Mouse (Mus musculus) ES-Bruce4 (cell line): Measurements from ENCODE around the gene Trabd. TPM values are rescaled to one million over a fixed set of nuclear protein-coding genes. Genes with fewer than 3 reads are reported as not detected.
A peak's percentile ranks its signal among the peaks of the same experiment; 100 is the strongest.

Source experiments
- H3K27ac ChIP-seq: 2 replicates; pipeline ENCODE4 v1.5.1; 2012; ENCODE audit warnings: low read length, inconsistent platforms; ENCODE audit not compliant: insufficient read depth
- H3K27me3 ChIP-seq: 2 replicates; pipeline ENCODE4 v1.6.1; 2012; ENCODE audit warnings: mild to moderate bottlenecking, low read length, inconsistent platforms; ENCODE audit not compliant: control insufficient read depth, poor library complexity, insufficient read depth, severe bottlenecking
- H3K36me3 ChIP-seq: 2 replicates; pipeline ENCODE4 v1.6.1; 2012; ENCODE audit warnings: inconsistent platforms, mild to moderate bottlenecking, low read length, moderate library complexity; ENCODE audit not compliant: control insufficient read depth, poor library complexity, insufficient read depth, severe bottlenecking
- H3K4me1 ChIP-seq: one replicate; pipeline ENCODE4 v1.8.1; 2011; ENCODE audit warnings: low read length; ENCODE audit not compliant: control insufficient read depth, insufficient read depth
- H3K4me3 ChIP-seq: 2 replicates; pipeline ENCODE4 v1.5.1; 2011; ENCODE audit warnings: low read depth, mild to moderate bottlenecking, low read length
- H3K9ac ChIP-seq: 2 replicates; pipeline ENCODE4 v1.6.1; 2012; ENCODE audit warnings: low read depth, mild to moderate bottlenecking, inconsistent platforms; ENCODE audit not compliant: poor library complexity, severe bottlenecking
- H3K9me3 ChIP-seq: replicated peaks from 2 replicates; pipeline ENCODE4 v1.6.1; 2012; ENCODE audit warnings: mild to moderate bottlenecking, low read length, inconsistent platforms; ENCODE audit not compliant: control insufficient read depth, poor library complexity, insufficient read depth, severe bottlenecking
- CTCF ChIP-seq: IDR thresholded peaks from one replicate; pipeline ENCODE4 v1.8.1; 2011; ENCODE audit warnings: low read depth, low read length
- EP300 ChIP-seq: IDR thresholded peaks from 2 replicates; pipeline ENCODE4 v1.6.1; 2011; ENCODE audit warnings: low read depth, low read length; ENCODE audit not compliant: insufficient read depth
- POLR2A ChIP-seq: IDR thresholded peaks from one replicate; pipeline ENCODE4 v1.8.1; 2011; ENCODE audit warnings: low read length; ENCODE audit not compliant: insufficient read depth
- polyA plus RNA-seq: library from polyadenylated mRNA; stranded (reverse); fragments of >200 nt; gene quantifications from 2 replicates; pipeline ENCODE4 v1.2.4, GENCODE M21; 2011; ENCODE audit warnings: low read depth; ENCODE audit not compliant: missing spikeins, insufficient read depth, insufficient read length

The Trabd gene
- polyA plus RNA-seq, 1 experiment, result 19.7 TPM

- H3K4me1 ChIP-seq, result no peaks in the 10 kb centered on the region
- H3K36me3 ChIP-seq, result peaks cover 30% of the 10 kb centered on the region
- H3K27ac ChIP-seq, result no peak overlapping the region
- no peak for TF ChIP-seq EP300
- TF ChIP-seq POLR2A, result no peak
- peak; percentile 43 for TF ChIP-seq CTCF
- no peak overlapping the region for H3K9ac ChIP-seq
- H3K9me3 ChIP-seq, result no peaks in the 10 kb centered on the region
- H3K27me3 ChIP-seq, result no peaks in the 10 kb centered on the region
- no peak overlapping the region for H3K4me3 ChIP-seq
Observed at GRCm38 (mm10) chr15:89110147-89110546, 35.2 kb downstream of the Trabd start.

- H3K9ac ChIP-seq, result no peak overlapping the region
- TF ChIP-seq EP300 (no peak), POLR2A (no peak), CTCF (no peak)
- no peaks in the 10 kb centered on the region for H3K4me1 ChIP-seq
- H3K9me3 ChIP-seq, result no peaks in the 10 kb centered on the region
- peaks cover 20% of the 10 kb centered on the region; the same call in 1 of the 2 replicates for H3K36me3 ChIP-seq
- no peak overlapping the region for H3K4me3 ChIP-seq
- H3K27ac ChIP-seq, result no peak overlapping the region
- no peaks in the 10 kb centered on the region for H3K27me3 ChIP-seq
Observed at GRCm38 (mm10) chr15:89118007-89118406, 43.1 kb downstream of the Trabd start.

- H3K4me3 ChIP-seq, result peak within 1 kb of the TSS; percentile 88
- TF ChIP-seq POLR2A, result no peak
- TF ChIP-seq CTCF, result no peak
- TF ChIP-seq EP300, result no peak
- H3K4me1 ChIP-seq, result no peaks in the 10 kb centered on the region
Observed at GRCm38 (mm10) chr15:89122649-89123366, 47.9 kb downstream of the Trabd start, which contains the start of gene Tubgcp6. Gene Tubgcp6, minus strand, starts transcription at chr15:89123112.

GRCm38 (mm10) chr15:89123595-89123994 lies 48.7 kb downstream of the Trabd start:
- H3K27ac ChIP-seq, result peak overlapping the region; percentile 10; the same call in 1 of the 2 replicates
- peaks cover 2% of the 10 kb centered on the region; the same call in 1 of the 2 replicates for H3K36me3 ChIP-seq
- H3K9me3 ChIP-seq, result no peaks in the 10 kb centered on the region
- TF ChIP-seq POLR2A (no peak), CTCF (peak; percentile 11), EP300 (no peak)
- H3K4me1 ChIP-seq, result no peaks in the 10 kb centered on the region
- H3K4me3 ChIP-seq, result peak overlapping the region; percentile 88
- H3K27me3 ChIP-seq, result no peaks in the 10 kb centered on the region
- peak overlapping the region; percentile 73 for H3K9ac ChIP-seq

More at GRCm38 (mm10) chr15:89122649-89123366, 47.9 kb downstream of the Trabd start, which contains the start of gene Tubgcp6:
- peak within 1 kb of the TSS; percentile 10; the same call in 1 of the 2 replicates for H3K27ac ChIP-seq
- H3K9me3 ChIP-seq, result no peaks in the 10 kb centered on the region
- no peaks in the 10 kb centered on the region for H3K27me3 ChIP-seq
- H3K36me3 ChIP-seq, result peaks cover 3% of the 10 kb centered on the region; the same call in 1 of the 2 replicates
- peak within 1 kb of the TSS; percentile 73 for H3K9ac ChIP-seq

- Histone ChIP-seq H3K4me1 (peaks cover 2% of the 10 kb centered on the region), H3K36me3 (no peaks in the 10 kb centered on the region), H3K9me3 (no peaks in the 10 kb centered on the region), H3K9ac (no peak overlapping the region), H3K27ac (no peak overlapping the region), H3K27me3 (no peaks in the 10 kb centered on the region), H3K4me3 (no peak overlapping the region)
- TF ChIP-seq CTCF (no peak), POLR2A (no peak), EP300 (no peak)
Observed at GRCm38 (mm10) chr15:89124312-89124711, 49.4 kb downstream of the Trabd start.

GRCm38 (mm10) chr15:89125351-89125750 lies 50.4 kb downstream of the Trabd start:
- no peak for TF ChIP-seq EP300
- TF ChIP-seq POLR2A, result no peak
- no peak for TF ChIP-seq CTCF
- no peaks in the 10 kb centered on the region for H3K9me3 ChIP-seq
- H3K27ac ChIP-seq, result no peak overlapping the region
- H3K36me3 ChIP-seq, result no peaks in the 10 kb centered on the region
- no peaks in the 10 kb centered on the region for H3K27me3 ChIP-seq
- peaks cover 2% of the 10 kb centered on the region for H3K4me1 ChIP-seq
- no peak overlapping the region for H3K9ac ChIP-seq
- no peak overlapping the region for H3K4me3 ChIP-seq
